Mouse (Mus musculus) liver, embryonic 13.5 days (tissue): ENCODE results near the gene Sbsn. TPM values are rescaled to one million over a fixed set of nuclear protein-coding genes. Genes with fewer than 3 reads are reported as not detected.

Experiments
- polyA plus RNA-seq: library from polyadenylated mRNA; unstranded; fragments of >200 nt; fragmentation: Nextera tagmentation; extraction: Ambion mirVana; gene quantifications from 2 replicates; pipeline ENCODE4 v1.2.1, GENCODE M21; 2015

Sbsn gene
- polyA plus RNA-seq, 1 experiment from 2014 or later: 0.08 TPM

Other genes starting within 250 kb of the Sbsn start
- 2.0 and 2.3 TPM in 2 replicates for gene Arhgap33, start 216.4 kb upstream of the Sbsn start, polyA plus RNA-seq
- 4.4 and 4.6 TPM in 2 replicates for gene Hspb6, start 199.3 kb upstream of the Sbsn start, polyA plus RNA-seq
- 1.8 and 2.3 TPM in 2 replicates for gene Proser3, start 199.2 kb upstream of the Sbsn start, polyA plus RNA-seq
- 25.3 and 31.9 TPM in 2 replicates for gene Lin37, start 191.6 kb upstream of the Sbsn start, polyA plus RNA-seq
- 49.4 TPM in 2 replicates for gene U2af1l4, start 188.2 kb upstream of the Sbsn start, polyA plus RNA-seq
- gene Gm49396, start 188.1 kb upstream of the Sbsn start, polyA plus RNA-seq: 3.4 and 3.8 TPM in 2 replicates
- 80.1 and 81.3 TPM in 2 replicates for gene Psenen, start 187.8 kb upstream of the Sbsn start, polyA plus RNA-seq
- 1.6 and 2.1 TPM in 2 replicates for gene Igflr1, start 186.0 kb upstream of the Sbsn start, polyA plus RNA-seq
- 2.8 and 3.8 TPM in 2 replicates for gene Kmt2b, start 162.7 kb upstream of the Sbsn start, polyA plus RNA-seq
- 0.09 and 0.20 TPM in 2 replicates for gene Zbtb32, start 152.6 kb upstream of the Sbsn start, polyA plus RNA-seq
- gene Upk1a, start 138.6 kb upstream of the Sbsn start, polyA plus RNA-seq: 0.09 and 0.50 TPM in 2 replicates
- gene Cox6b1, start 125.3 kb upstream of the Sbsn start, polyA plus RNA-seq: 690 and 705 TPM in 2 replicates
- 0.09 TPM in 1 of 2 replicates, not detected in the other for gene Etv2, start 115.6 kb upstream of the Sbsn start, polyA plus RNA-seq
- gene Rbm42, start 101.2 kb upstream of the Sbsn start, polyA plus RNA-seq: 58.0 and 59.4 TPM in 2 replicates
- gene Haus5, start 86.5 kb upstream of the Sbsn start, polyA plus RNA-seq: 38.2 and 38.7 TPM in 2 replicates
- gene Pmis2, start 79.9 kb upstream of the Sbsn start, polyA plus RNA-seq: not detected in 2 replicates
- 0.34 and 0.37 TPM in 2 replicates for gene 2200002J24Rik, start 52.5 kb upstream of the Sbsn start, polyA plus RNA-seq
- 1.1 and 1.7 TPM in 2 replicates for gene Atp4a, start 39.3 kb upstream of the Sbsn start, polyA plus RNA-seq
- gene Tmem147, start 21.9 kb upstream of the Sbsn start, polyA plus RNA-seq: 108 and 121 TPM in 2 replicates
- not detected in 2 replicates for gene Gapdhs, start 7.8 kb upstream of the Sbsn start, polyA plus RNA-seq
- gene Dmkn, start 12.3 kb downstream of the Sbsn start, polyA plus RNA-seq: 0.17 TPM in 1 of 2 replicates, not detected in the other
- 0.27 TPM in 1 of 2 replicates, not detected in the other for gene Krtdap, start 36.4 kb downstream of the Sbsn start, polyA plus RNA-seq
- 0.35 and 0.46 TPM in 2 replicates for gene Ffar2, start 72.3 kb downstream of the Sbsn start, polyA plus RNA-seq
- gene Ffar3, start 104.7 kb downstream of the Sbsn start, polyA plus RNA-seq: not detected in 2 replicates
- gene Ffar1, start 110.1 kb downstream of the Sbsn start, polyA plus RNA-seq: not detected in 2 replicates
- gene Cd22, start 128.9 kb downstream of the Sbsn start, polyA plus RNA-seq: 0.07 and 0.16 TPM in 2 replicates
- 0.16 and 0.20 TPM in 2 replicates for gene Mag, start 163.4 kb downstream of the Sbsn start, polyA plus RNA-seq
- gene Hamp2, start 173.2 kb downstream of the Sbsn start, polyA plus RNA-seq: not detected in 2 replicates
- 2.0 and 3.7 TPM in 2 replicates for gene Hamp, start 192.6 kb downstream of the Sbsn start, polyA plus RNA-seq
- 9.7 and 10.4 TPM in 2 replicates for gene Usf2, start 205.3 kb downstream of the Sbsn start, polyA plus RNA-seq
- gene Lsr, start 222.0 kb downstream of the Sbsn start, polyA plus RNA-seq: 20.9 and 22.3 TPM in 2 replicates
- 2.1 TPM in 2 replicates for gene Fam187b, start 222.3 kb downstream of the Sbsn start, polyA plus RNA-seq